ENCODE assay signal across 9 mouse cellular contexts in genomic region chr13:13867078-13867759, GRCm38 (mm10).
DNase-seq lines count a peak whose midpoint lies in the region; ATAC-seq and TF ChIP-seq lines count a peak whose summit lies in the region.
"Had no signal": no experiment of that assay in that cellular context is flagged by ENCODE, and none has a peak within 500 bp of the region (broad histone marks: within the 10 kb centered on the region; RNA-seq: fewer than 3 reads in every experiment).

No protein-coding gene starts in this region.

- TF ChIP-seq CTCF in left cerebral cortex, adult 2 months (IDR thresholded peaks at IDR 0.05), result no peak

- H3K4me1 ChIP-seq in ES-E14 (ENCODE audit: control insufficient read depth in 2 of 2, insufficient read depth in 2 of 2, low read length in 2 of 2, poor library complexity in 1 of 2), result no peaks in the 10 kb centered on the region
- H3K4me1 ChIP-seq in forebrain, embryonic 15.5 days, result no peaks in the 10 kb centered on the region
- no peaks in the 10 kb centered on the region for H3K4me1 ChIP-seq in midbrain, embryonic 13.5 days (replicated peaks)

- in situ Hi-C loops in ES-E14 (cut with MboI; ENCODE audit: low sequenced_read_pairs in 2 of 2, unreplicated experiment in 2 of 2), result loop anchor here in 1 of 2 experiments (5.0 kb wide), 1 partner anchor 350 kb away; no protein-coding TSS in a partner anchor

- no peak overlapping the region for H3K27ac ChIP-seq in ES-E14 (ENCODE audit: insufficient read depth, low read depth, low read length, poor library complexity, severe bottlenecking)
- H3K27ac ChIP-seq in forebrain, embryonic 15.5 days (replicated peaks), result no peak overlapping the region
- no peak overlapping the region for H3K27ac ChIP-seq in midbrain, embryonic 13.5 days
- no peak overlapping the region for H3K27ac ChIP-seq in left cerebral cortex, adult 2 months
- H3K27ac ChIP-seq: liver, embryonic 14.5 days had no signal

- intact Hi-C loops in left cerebral cortex, adult 2 months (cut with DNase I), result loop anchor here (5.0 kb wide), 2 partner anchors 90 to 350 kb away; no protein-coding TSS in a partner anchor

- no peaks in the 10 kb centered on the region for H3K36me3 ChIP-seq in ES-E14 (ENCODE audit: control insufficient read depth, insufficient read depth, low read length, poor library complexity, severe bottlenecking)
- no peaks in the 10 kb centered on the region for H3K36me3 ChIP-seq in forebrain, embryonic 15.5 days
- H3K36me3 ChIP-seq in midbrain, embryonic 13.5 days, result no peaks in the 10 kb centered on the region

- H3K4me2 ChIP-seq in forebrain, embryonic 15.5 days (replicated peaks), result no peak overlapping the region
- H3K4me2 ChIP-seq in midbrain, embryonic 13.5 days (replicated peaks), result no peak overlapping the region

- peak; percentile 17 for DNase-seq in kidney, adult 18-20 months
- DNase-seq in kidney, postnatal 14 days, result no peak
- peak; percentile 29 for DNase-seq in ES-E14 (ENCODE audit: low read depth, low spot score)
- DNase-seq in left cerebral cortex, adult 2 months (ENCODE audit: extremely low spot score in 1 of 2, low spot score in 2 of 2), result no peak
- DNase-seq in left cerebral cortex, adult 11 months (ENCODE audit: low spot score), result no peak
- DNase-seq in urinary bladder, postnatal 10 days (ENCODE audit: low spot score), result no peak

- no peaks in the 10 kb centered on the region for H3K9me3 ChIP-seq in ES-E14 (ENCODE audit: control insufficient read depth, insufficient read depth, low read depth, low read length)
- H3K9me3 ChIP-seq in forebrain, embryonic 15.5 days, result no peaks in the 10 kb centered on the region
- H3K9me3 ChIP-seq in midbrain, embryonic 13.5 days, result no peaks in the 10 kb centered on the region

- WGBS in forebrain, embryonic 15.5 days, result 82% methylated on average over 2 of the region's 2 CpGs
- 90% methylated on average over 2 of the region's 2 CpGs for WGBS in midbrain, embryonic 13.5 days

- H3K4me3 ChIP-seq in ES-E14 (ENCODE audit: insufficient read depth in 1 of 2, low read depth in 1 of 2, low read length in 2 of 2, poor library complexity in 1 of 2, severe bottlenecking in 1 of 2), result no peak overlapping the region
- no peak overlapping the region for H3K4me3 ChIP-seq in forebrain, embryonic 15.5 days
- no peak overlapping the region for H3K4me3 ChIP-seq in midbrain, embryonic 13.5 days (replicated peaks)
- H3K4me3 ChIP-seq in left cerebral cortex, adult 2 months, result no peak overlapping the region

- no peak overlapping the region for H3K9ac ChIP-seq in ES-E14 (ENCODE audit: insufficient read depth, low read depth, low read length, poor library complexity, severe bottlenecking)
- H3K9ac ChIP-seq in forebrain, embryonic 15.5 days (replicated peaks), result no peak overlapping the region
- no peak overlapping the region for H3K9ac ChIP-seq in midbrain, embryonic 13.5 days (replicated peaks)
- H3K9ac ChIP-seq: liver, embryonic 14.5 days had no signal

- 0 out of 2 replicates have a peak, but pooled peaks have one; percentile 17 for ATAC-seq in forebrain, embryonic 15.5 days (replicated peaks)
- peak; percentile 64; the same call in 1 of the 2 replicates for ATAC-seq in midbrain, embryonic 13.5 days

- H3K27me3 ChIP-seq in forebrain, embryonic 15.5 days, result no peaks in the 10 kb centered on the region
- no peaks in the 10 kb centered on the region for H3K27me3 ChIP-seq in midbrain, embryonic 13.5 days

TF ChIP-seq in ES-E14, 5 proteins besides CTCF, POLR2A, EP300 and RAD21:
- TF ChIP-seq HCFC1 (IDR thresholded peaks at IDR 0.05; ENCODE audit: borderline replicate concordance, insufficient read depth, low read length), result peak; percentile 92
- no peak for TF ChIP-seq CHD2 (IDR thresholded peaks at IDR 0.05; ENCODE audit: low read depth, low read length)
TF ChIP-seq in ES-E14: peak in this region for 1.

Comparison
In these comparisons a context has a peak if more than half of its experiments do, and no peak if none do; other contexts are left out.
1. DNase-seq: peak in kidney, adult 18-20 months (single experiment) and ES-E14 (single experiment); none in kidney, postnatal 14 days (single experiment), left cerebral cortex, adult 2 months (0 of 2), left cerebral cortex, adult 11 months (single experiment) and urinary bladder, postnatal 10 days (single experiment).